Mouse (Mus musculus) cerebellum, adult 18-20 months (tissue): Measurements from ENCODE around the gene Rbm43.

ENCODE experiments used
- DNase-seq, 2 experiments: peaks; one replicate each; pipeline ENCODE4 v3.0.0; 2021

Gene Rbm43

DNA sequence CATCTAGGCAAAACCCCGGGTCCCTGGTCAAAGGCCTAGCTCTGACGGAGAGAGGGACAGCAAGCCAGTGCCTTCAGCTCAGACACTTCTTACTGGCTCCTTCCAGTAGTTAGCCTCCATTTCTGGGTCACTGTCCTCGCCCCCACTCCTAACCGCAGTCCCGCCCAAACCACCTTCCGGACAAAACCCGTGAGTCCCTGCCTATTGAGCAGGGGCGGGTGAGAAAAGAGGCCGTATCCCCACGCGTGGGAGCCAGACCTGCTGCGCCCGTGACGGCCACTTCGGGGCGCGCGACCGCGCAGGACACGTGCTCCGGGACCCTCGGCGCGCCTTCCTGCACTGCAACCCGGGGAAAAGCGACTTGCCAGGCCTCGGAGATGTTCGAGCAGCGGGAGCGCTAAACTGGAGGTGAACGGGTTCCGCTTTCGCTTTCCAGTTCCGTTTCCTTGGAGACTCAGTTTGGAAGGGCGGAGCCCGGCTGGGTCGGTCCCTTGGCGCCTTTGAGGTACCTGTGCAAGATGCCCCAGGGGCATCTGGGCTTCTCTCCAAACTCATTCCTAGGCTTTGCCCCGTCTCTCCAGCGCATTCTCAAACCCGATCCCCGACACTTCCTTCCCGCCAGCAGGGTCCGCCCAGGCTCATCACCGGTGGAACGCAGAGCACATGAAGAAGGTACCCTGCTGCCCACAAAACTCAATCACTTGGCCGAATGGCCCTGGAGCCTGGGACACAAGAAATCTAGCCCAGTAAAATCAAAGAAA lies at the start of gene Rbm43:
Gene Rbm43 (minus strand): TSS at position 590 of the 761 bp plus-strand sequence.
- DNase-seq: peak; percentile 79 to 85

DNA sequence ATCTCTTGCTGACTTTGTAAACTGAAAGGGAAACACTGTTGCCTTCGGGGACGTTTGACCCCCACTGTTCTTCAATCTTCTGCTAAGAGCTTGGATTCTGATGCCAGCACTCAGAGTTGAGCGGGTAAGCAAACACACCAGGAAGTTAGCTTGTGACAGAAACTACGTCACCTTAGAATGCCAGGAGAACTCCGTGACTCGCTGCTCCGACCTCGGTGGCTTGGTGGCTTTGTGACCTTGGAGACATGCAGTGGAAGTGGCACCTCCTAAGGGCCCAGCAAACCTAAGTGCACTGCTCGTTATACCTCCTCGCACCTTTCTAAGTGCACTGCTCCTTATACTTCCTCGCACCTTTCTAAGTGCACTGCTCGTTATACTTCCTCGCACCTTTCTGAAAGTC lies 47.3 kb upstream of the Rbm43 start:
- no peak for DNase-seq

DNA sequence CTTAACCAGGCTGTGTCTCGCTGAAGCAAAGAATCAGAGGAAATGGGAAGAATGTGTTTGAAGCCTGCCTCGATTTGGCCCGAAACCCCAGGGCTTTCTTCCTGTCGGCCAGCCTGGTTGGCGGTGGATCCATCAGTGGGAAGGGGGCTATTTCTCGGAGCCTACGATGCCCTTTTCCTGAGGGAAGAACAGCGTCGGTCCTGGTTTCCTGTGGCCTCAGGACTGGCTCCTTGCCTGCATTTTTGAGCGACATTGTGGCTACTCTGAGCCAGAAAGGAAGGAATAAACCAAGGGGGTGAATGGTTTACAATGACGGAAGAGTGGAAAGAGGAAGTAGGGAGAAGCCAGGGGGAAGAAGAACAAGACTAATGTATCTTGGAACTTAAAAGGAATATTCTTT lies 46.7 kb upstream of the Rbm43 start:
- peak; percentile 14 to 17 for DNase-seq

DNA sequence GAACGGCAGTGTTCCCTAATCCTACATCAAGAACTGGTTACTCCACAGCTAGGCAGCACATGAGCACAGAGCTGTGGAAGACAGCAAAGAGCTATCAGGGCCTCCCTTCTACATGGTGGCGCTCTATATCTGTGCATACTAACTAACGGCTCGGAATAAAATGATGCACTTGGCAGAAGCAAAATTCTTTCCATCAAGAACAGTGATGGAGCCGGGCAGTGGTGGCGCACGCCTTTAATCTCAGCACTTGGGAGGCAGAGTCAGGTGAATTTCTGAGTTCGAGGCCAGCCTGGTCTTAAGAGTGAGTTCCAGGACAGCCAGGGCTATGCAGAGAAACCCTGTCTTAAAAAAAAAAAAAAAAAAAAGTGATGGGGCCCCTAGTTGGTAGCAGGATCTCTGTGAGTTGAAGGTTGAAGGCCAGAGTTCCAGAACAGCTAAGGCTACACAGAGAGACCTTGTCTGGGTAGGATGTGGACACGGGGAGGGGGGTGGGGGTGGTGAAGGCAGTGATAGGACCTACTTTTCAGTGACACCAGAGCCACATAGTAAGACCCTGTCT lies 38.5 kb upstream of the Rbm43 start, which contains the start of gene Nmi:
Gene Nmi (minus strand): TSS at position 85 of the 559 bp plus-strand sequence.
- peak; percentile 12 to 19 for DNase-seq

DNA sequence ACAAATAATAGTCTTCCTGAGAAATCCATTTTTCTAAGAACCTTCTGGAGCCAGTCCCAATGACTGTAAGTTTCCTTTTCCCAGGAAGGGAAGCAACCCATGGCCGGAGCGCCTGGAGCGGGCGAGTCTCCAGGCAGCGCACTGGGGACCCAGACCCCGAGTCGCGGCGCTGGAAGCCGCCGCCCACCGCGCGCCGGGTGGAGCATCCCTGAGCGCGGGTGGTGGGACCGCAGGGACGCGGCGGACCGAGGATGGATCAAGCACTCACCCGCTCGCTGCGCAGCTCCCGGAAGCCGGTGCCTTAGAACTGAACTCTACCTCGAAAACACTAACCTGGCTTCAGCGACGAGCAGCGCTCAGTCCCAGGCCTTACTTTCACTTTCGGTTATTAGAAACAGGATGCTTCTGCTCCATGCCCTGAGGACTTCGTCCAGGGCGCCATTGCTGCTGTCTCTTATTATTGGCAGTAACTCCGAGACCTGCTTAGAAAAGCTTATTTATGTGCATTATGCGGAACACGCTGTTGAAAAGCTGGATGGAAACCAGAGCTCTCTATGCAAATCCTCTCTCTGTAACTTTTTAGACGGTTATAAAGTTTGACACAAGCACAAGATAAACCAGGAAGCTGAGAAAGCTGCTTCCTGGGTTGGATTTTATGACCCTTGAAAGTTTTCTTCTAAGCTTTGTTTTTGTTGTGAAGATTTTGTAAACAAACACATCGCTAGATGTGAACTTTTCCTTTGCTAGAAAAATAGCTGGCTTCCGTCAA lies 37.9 kb upstream of the Rbm43 start:
- peak; percentile 31 to 61 for DNase-seq

DNA sequence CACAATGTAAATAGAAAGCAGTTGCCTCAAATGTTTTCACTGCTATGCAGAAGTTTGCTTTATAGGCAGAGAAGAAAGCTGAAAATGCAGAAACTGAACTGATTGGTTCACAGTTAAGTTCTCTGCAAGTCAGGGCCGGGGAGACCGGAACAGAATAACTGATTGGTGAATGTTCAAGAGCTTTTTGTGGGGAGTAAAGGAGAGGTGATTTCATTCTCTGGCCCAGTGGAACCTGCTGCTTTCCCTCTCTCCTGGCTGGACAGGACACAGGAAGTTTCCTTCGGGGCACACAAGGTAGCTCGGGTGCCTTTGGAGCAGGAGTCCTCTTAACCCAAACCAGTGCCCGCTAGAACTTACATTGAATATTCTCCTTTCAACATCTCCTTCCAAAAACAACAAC lies 37.2 kb upstream of the Rbm43 start:
- DNase-seq: peak; percentile 22 to 26

DNA sequence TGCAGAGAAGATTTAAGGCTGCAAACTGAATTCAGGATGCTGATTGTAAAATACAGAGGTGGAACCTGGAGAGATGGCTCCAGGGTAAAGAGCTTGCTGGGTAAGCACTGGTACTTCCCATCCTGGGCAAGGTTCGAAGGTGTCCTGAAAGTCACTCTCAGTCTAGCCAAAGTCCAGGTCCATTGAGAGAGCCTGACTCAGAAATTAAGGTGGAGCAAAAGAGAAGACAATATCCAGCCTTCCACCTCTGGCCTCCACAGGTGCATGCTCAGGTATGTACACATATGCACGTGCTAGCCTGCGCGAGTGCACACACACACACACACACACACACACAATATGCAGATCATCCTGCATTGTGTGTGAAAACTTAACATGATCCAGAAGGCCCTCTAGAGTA lies 35.9 kb upstream of the Rbm43 start:
- DNase-seq: no peak

DNA sequence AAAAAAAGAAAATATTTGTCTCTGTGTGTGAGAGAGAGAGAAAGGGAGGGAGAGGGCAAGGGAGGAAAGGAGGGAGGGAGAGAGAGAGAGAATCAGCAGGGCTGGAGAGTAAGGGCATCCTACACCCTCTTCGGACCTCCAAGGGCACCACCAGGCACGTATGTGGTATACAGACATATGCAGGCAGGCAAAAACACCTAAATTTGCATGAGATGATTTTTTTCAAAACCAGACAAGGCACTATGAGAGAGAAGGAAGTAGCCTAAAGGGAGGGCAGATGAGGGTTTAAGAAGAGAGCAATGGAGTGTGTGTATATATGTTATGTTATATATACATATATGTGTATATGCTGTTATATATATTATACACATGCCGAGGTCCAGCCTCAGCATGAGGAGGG lies 32.3 kb upstream of the Rbm43 start:
- no peak for DNase-seq

DNA sequence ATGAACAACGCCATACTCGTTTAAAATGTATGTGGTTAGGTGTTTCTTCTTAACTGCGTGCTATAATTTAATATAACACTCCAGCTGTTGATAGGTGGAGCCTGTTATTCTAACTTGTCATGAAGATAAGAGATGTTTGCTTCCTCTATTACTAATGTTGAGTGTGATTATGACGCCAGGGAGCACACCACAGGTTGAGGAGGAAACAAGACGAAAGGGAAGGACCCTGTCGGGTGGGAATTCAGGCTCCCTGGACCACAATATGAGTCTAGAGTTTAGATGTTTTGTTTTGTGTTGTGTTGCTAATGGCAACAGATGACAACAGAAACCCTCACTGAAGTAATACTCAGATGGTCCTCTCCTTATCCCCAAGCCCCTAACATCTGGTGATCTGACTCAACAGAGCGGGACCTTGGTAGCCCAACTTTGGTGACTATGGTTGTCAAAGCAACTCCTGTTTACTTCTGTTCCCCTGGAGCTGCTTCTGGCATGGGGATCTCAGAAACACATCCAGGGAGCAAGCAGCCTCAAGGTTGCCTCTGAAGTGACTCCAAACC lies 18.8 kb upstream of the Rbm43 start:
- DNase-seq: no peak

DNA sequence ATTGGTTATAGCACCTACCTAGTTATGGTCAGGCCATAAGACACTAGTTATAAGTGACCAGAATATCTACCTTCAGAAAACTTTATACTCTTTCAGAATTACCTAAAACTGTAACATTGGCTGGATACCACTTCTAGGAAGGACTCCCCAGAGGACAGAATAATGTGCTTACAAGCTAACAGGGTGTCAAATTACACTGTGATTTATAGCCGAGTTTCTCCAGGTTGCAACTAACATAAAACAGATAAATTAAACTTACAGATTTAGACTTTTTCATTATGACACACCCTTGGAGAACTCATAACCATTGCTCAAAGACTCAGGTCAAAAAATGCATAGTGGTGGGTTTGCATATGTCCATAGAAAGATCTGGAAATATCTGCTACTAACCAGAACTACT lies 15.9 kb upstream of the Rbm43 start:
- no peak for DNase-seq

DNA sequence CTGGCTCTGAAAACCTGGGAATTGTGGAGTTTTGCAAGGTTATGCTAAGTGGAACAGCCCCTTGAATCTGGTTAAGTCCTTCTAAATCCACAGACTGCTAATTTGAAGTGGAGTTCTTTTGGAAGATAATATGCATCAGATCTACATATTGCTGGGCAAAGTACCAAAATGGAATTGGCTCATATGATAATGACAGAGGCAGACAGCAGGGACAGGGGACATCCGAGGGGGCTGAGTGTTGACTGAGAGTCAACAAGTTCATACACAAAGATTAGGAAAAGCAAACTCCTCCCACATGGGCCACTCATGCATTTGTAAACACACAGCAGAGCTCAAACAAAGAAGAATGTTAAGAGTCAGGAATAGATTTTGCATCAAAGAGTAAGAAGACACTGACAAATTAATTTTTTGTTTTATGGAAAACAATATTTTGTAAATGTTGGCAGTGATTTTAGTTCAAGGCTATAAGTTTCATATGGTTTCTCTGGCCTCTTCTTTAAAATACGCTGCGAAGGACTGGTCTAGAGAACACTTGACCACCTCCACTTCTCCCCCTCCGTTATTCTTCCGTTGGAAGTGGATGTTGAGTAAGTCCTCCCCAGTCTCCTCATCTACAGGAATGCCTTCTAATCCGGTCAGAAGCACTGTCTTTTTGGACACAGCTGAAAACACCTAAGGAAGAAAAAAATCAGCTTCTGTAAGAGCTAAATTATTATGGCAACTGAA lies 13.3 kb upstream of the Rbm43 start:
- no peak for DNase-seq

DNA sequence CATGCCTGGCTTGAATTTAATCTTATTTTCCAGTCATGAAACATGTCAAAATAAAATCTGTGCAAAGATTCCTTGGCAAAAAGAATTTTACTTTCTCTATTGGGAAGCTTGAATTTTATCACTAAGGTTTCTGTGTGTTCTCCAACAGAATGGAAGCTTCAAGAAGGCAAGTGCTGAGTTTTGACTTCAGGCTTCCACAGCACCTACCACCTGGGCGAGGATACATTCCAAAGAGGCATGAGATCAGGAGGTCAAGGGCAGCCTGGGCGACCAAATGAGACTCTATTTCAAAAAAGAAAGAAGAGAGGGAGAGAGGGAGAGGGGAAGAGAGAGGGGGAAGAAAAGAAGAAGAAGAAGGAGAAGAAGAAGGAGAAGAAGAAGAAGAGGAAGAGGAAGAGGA lies 10.8 kb upstream of the Rbm43 start:
- DNase-seq: no peak

DNA sequence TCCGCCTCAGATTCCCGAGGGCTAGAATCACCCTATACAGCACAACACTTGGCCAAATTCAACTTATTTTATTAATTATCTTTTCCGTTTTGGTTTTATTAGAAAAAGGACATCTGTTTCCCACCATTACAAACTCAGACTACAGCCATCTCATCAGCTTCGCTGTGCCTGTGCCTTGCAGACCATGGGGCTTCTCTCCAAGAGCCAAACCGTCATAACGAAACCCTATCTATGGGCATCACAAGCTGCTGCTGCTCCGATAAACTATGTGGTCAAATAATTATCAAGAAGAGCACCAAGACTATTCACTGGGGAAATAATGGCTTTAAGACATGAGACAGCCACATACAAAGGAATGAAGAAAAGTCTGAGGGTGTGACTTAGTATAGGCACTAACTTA lies 6.9 kb upstream of the Rbm43 start:
- no peak for DNase-seq

DNA sequence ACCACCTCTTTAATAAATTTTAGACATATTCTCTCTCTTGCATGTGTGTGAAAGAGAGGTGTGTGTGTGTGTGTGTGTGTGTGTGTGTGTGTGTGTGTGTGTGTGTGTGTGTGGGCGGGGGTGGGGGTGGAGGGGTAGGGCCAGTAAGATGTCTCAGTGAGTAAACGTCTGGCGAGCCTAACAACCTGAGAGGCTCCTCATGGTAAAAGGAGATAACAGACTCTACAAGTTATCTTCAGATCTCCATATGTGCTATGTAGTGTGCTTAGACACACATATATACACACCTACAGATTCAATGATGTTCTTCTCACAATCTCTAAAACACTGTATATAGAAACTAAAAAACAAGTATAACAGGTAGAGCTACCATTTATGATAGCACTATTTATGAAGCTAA lies 3.8 kb upstream of the Rbm43 start:
- DNase-seq: no peak

DNA sequence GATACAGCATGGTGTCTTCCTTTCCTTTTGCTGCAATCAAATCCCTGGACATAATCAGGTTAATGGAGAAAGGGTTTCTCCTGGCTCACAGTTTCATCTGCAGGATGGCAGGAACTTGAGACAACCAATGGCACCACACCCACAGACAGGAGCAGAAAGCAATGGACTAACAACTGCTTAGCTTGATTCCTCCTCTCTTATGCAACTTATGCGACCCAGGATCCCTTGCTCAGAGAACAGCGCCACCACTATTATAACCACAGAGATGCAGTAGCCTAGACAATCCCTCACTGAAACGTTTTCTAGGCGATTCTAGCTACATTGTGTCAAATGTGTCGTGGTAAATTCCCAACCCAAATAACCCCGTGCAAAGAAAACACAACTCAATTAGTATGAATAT lies 2.0 kb upstream of the Rbm43 start:
- DNase-seq: no peak

DNA sequence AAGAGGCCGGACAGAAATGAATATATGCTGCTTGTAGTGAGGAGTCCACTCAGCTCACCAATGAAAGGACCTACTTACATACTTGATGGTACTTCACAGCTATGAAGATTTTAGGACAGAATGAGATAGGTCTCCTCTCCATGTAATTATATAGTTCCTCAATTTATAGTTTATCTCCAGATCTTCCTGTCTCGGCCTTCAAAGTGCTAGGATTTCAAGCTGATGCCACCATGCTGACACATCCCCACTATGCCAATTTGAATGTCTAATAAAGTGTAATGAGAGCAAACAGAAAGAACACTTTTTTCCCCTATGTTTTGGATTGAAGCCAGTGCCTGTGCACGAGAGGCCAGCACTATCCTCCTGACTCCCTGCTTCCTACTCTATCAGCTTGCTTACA lies 1.6 kb upstream of the Rbm43 start:
- DNase-seq: no peak

DNA sequence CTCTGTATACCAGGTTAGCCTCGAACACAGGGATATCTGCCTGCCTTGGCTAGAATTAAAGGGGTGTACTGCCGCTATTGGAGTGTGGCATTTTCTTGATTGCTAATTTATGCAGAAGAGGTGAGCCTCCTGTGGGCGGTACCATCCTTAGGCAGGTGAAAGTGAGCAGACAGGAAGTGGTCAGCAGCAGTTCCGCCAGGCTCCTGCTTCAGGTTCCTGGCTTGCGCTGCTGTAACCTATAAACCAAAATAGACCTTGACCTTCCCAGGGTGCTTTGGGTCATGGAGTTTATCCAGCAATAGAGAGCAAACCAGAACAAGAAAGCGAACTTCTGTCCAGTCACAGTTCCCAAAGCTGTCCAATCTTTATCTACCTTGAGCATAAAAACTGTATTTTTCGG lies 958 bp upstream of the Rbm43 start:
- DNase-seq: no peak

DNA sequence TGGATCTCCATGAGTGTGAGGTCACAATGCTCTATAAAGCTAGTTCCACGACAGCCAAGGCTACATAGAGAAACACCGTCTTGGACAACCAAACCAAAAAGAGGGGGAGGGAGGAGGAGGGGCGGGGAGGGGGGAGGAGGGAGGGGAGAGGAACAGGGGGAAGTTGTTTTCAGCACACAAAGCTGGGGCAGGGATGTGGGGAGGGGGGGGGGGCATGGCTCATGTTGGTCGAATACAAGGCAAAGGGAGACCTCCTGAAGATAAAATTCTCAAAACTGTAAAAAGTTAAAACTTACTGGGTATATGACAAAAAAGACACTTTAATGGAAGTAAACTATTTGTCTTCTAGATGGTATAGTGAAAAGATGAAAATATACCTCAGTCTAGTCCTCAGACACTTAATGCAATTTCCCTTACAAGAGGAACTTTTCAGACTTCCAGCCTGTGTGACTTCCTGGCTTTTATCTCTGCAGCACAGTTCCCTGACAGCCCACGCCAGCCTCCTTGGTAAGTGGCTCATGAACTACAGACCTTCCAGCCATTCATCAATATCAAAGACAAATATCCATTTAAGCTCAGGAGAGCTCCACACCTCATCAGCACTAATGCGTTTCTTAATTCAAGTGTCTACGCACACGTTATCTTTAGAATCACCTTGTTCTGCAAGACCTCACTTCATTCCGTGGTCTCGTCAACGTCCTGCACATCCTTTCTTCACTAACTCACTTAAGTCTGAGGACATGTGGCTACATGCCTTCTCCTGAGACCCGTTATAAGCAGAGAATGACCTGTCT lies 1.4 kb downstream of the Rbm43 start:
- DNase-seq: peak in 1 of 2 experiments; percentile 14

DNA sequence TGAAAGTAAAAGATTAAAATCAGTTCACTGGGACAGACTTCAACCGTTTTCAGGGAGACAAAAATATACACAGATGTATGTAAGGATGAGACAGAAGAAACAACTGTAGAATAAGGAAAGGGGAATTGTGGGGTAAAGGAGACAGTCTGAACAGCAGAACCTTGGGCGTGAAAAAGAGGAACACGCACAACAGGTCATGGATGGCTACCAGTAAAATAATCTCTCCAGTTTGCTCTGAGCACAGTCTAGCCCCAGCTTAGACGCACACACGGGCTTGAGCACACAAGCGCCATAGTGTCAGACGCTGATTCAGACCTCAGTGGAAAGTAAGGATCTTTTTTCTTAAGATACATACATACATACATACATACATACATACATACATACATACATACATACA lies 3.7 kb downstream of the Rbm43 start:
- DNase-seq: no peak

DNA sequence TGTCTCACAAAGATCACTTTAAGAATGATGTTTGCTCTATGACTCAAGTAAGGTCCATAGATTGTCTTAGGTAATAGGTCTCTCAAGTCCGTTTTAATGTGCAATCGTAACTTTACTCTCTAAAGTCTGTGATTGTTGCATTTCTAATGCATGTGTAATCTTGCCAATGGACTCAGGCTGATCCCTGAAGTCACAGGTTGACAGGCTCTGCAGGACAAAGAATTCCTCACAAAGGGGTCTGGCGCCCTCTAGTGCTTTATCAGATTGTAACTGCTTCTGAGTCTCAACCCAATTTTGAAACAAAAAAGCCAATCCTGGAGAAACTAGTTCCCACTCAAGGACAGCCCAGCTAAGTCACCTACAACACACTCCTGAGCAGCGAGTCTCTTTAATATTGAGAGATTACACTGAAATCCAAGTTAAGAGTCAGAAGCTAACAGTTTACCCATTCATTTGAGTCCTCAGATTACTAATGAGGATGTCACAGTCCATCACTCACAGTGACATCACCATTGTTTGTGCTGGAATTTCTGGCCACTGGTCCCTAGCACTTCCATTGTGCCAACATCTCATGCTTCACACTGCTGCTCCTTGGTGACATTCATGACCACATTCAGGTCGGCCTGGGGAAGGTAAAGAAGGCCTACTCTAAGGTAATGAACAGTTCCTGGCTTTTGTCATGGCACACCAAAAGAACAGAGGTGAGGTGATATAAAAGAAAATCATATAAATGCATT lies 19.9 kb downstream of the Rbm43 start:
- DNase-seq: peak; percentile 77 to 81

DNA sequence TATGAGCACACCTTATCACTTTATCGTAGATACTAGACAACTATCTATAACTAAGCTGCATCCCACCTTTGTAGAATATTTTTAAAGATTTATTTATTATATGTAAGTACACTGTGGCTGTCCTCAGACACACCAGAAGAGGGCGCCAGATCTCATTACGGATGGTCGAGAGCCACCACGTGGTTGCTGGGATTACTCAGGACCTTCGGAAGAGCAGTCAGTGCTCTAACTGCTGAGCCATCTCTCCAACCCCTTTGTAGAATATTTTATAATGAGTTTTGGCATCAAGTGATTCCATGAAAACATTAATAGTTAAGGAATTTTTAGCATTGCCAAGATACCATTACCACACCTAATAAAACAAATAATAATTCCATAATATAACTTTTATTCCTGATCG lies 20.4 kb downstream of the Rbm43 start:
- DNase-seq: no peak
